Mouse (Mus musculus): ENCODE results near the gene Fmn2. TPM values are rescaled to one million over a fixed set of nuclear protein-coding genes. Genes with fewer than 3 reads are reported as not detected.
A peak's percentile ranks its signal among the peaks of the same experiment; 100 is the strongest.

The Fmn2 gene
- polyA plus RNA-seq, 1 experiment from 2014 or later = 8.3 TPM

- Histone ChIP-seq H3K27me3 (replicated peaks) (no peaks in the 10 kb centered on the region), H3K9me3 (replicated peaks) (no peaks in the 10 kb centered on the region), H3K4me3 (replicated peaks) (no peak overlapping the region), H3K9ac (replicated peaks) (no peak overlapping the region), H3K4me2 (no peak overlapping the region), H3K27ac (replicated peaks) (no peak overlapping the region), H3K4me1 (no peaks in the 10 kb centered on the region), H3K36me3 (peaks cover 9% of the 10 kb centered on the region)
- WGBS = 79% methylated on average over 1 of the region's 1 CpGs
- ATAC-seq (ENCODE audit: low FRiP score) = no peak
These were observed 128.4 kb downstream of the Fmn2 start for GRCm38 (mm10) chr1:174630074-174630473.

- no peaks in the 10 kb centered on the region for H3K27me3 ChIP-seq (replicated peaks)
- H3K9me3 ChIP-seq (replicated peaks) = no peaks in the 10 kb centered on the region
- H3K4me3 ChIP-seq (replicated peaks) = no peak overlapping the region
- H3K9ac ChIP-seq (replicated peaks) = no peak overlapping the region
- ATAC-seq (ENCODE audit: low FRiP score) = no peak
- no peaks in the 10 kb centered on the region for H3K4me1 ChIP-seq
- H3K36me3 ChIP-seq = peaks cover 9% of the 10 kb centered on the region; the same call in 1 of the 2 replicates
- H3K4me2 ChIP-seq = no peak overlapping the region
- no peak overlapping the region for H3K27ac ChIP-seq (replicated peaks)
- WGBS = 95% methylated on average over 4 of the region's 4 CpGs
These were observed 134.7 kb downstream of the Fmn2 start for GRCm38 (mm10) chr1:174636291-174636690.

GRCm38 (mm10) chr1:174637564-174638085 is 136.0 kb downstream of the Fmn2 start:
- no peaks in the 10 kb centered on the region for H3K9me3 ChIP-seq (replicated peaks)
- 0 out of 2 replicates have a peak, but pooled peaks cover under 1% of the 10 kb centered on the region for H3K36me3 ChIP-seq
- 59% methylated on average over 6 of the region's 6 CpGs for WGBS
- ATAC-seq (ENCODE audit: low FRiP score) = no peak
- H3K4me1 ChIP-seq = no peaks in the 10 kb centered on the region
- no peak overlapping the region for H3K27ac ChIP-seq (replicated peaks)
- no peak overlapping the region for H3K9ac ChIP-seq (replicated peaks)
- H3K27me3 ChIP-seq (replicated peaks) = no peaks in the 10 kb centered on the region
- no peak overlapping the region for H3K4me2 ChIP-seq
- no peak overlapping the region for H3K4me3 ChIP-seq (replicated peaks)

- Histone ChIP-seq H3K27me3 (replicated peaks) (no peaks in the 10 kb centered on the region), H3K36me3 (no peaks in the 10 kb centered on the region), H3K4me2 (no peak overlapping the region), H3K4me3 (replicated peaks) (no peak overlapping the region), H3K9ac (replicated peaks) (no peak overlapping the region), H3K27ac (replicated peaks) (no peak overlapping the region), H3K9me3 (replicated peaks) (no peaks in the 10 kb centered on the region), H3K4me1 (no peaks in the 10 kb centered on the region)
- ATAC-seq (ENCODE audit: low FRiP score) = no peak
- WGBS = 96% methylated on average over 1 of the region's 1 CpGs
These were observed 139.3 kb downstream of the Fmn2 start for GRCm38 (mm10) chr1:174640901-174641300.

GRCm38 (mm10) chr1:174643431-174644010 is 141.9 kb downstream of the Fmn2 start:
- no peaks in the 10 kb centered on the region for H3K27me3 ChIP-seq (replicated peaks)
- no peak overlapping the region for H3K4me2 ChIP-seq
- H3K36me3 ChIP-seq = no peaks in the 10 kb centered on the region
- no peak for ATAC-seq (ENCODE audit: low FRiP score)
- no peak overlapping the region for H3K4me3 ChIP-seq (replicated peaks)
- H3K27ac ChIP-seq (replicated peaks) = no peak overlapping the region
- H3K4me1 ChIP-seq = no peaks in the 10 kb centered on the region
- H3K9me3 ChIP-seq (replicated peaks) = 0 out of 2 replicates have a peak, but pooled peaks cover under 1% of the 10 kb centered on the region
- H3K9ac ChIP-seq (replicated peaks) = no peak overlapping the region
- WGBS = 51% methylated on average over 5 of the region's 5 CpGs

GRCm38 (mm10) chr1:174649421-174649826 is 147.8 kb downstream of the Fmn2 start:
- no peak overlapping the region for H3K4me3 ChIP-seq (replicated peaks)
- H3K27me3 ChIP-seq (replicated peaks) = no peaks in the 10 kb centered on the region
- ATAC-seq (ENCODE audit: low FRiP score) = no peak
- no peak overlapping the region for H3K4me2 ChIP-seq
- H3K4me1 ChIP-seq = no peaks in the 10 kb centered on the region
- 49% methylated on average over 11 of the region's 11 CpGs for WGBS
- H3K36me3 ChIP-seq = no peaks in the 10 kb centered on the region
- 0 out of 2 replicates have a peak, but pooled peaks cover 2% of the 10 kb centered on the region for H3K9me3 ChIP-seq (replicated peaks)
- H3K27ac ChIP-seq (replicated peaks) = no peak overlapping the region
- no peak overlapping the region for H3K9ac ChIP-seq (replicated peaks)

- no peak for ATAC-seq (ENCODE audit: low FRiP score)
- 66% methylated on average over 5 of the region's 5 CpGs for WGBS
These were observed 152.9 kb downstream of the Fmn2 start for GRCm38 (mm10) chr1:174654565-174654964.

GRCm38 (mm10) chr1:174655354-174655753 is 153.7 kb downstream of the Fmn2 start:
- WGBS = 52% methylated on average over 9 of the region's 9 CpGs
- no peak for ATAC-seq (ENCODE audit: low FRiP score)
- peaks cover 3% of the 10 kb centered on the region; the same call in 1 of the 2 replicates for H3K4me1 ChIP-seq

More at GRCm38 (mm10) chr1:174654565-174654964, 152.9 kb downstream of the Fmn2 start:
- no peak overlapping the region for H3K4me3 ChIP-seq (replicated peaks)
- no peak overlapping the region for H3K9ac ChIP-seq (replicated peaks)
- H3K4me1 ChIP-seq = peaks cover 3% of the 10 kb centered on the region; the same call in 1 of the 2 replicates
- no peaks in the 10 kb centered on the region for H3K36me3 ChIP-seq
- no peaks in the 10 kb centered on the region for H3K9me3 ChIP-seq (replicated peaks)
- H3K27ac ChIP-seq (replicated peaks) = 0 out of 2 replicates have a peak overlapping the region, but pooled peaks have one; percentile 10
- no peaks in the 10 kb centered on the region for H3K27me3 ChIP-seq (replicated peaks)
- no peak overlapping the region for H3K4me2 ChIP-seq

GRCm38 (mm10) chr1:174656554-174656953 is 154.9 kb downstream of the Fmn2 start:
- no peak for ATAC-seq (ENCODE audit: low FRiP score)
- H3K27ac ChIP-seq (replicated peaks) = no peak overlapping the region
- H3K9ac ChIP-seq (replicated peaks) = no peak overlapping the region
- no peak overlapping the region for H3K4me3 ChIP-seq (replicated peaks)
- 94% methylated on average over 4 of the region's 4 CpGs for WGBS
- H3K4me2 ChIP-seq = no peak overlapping the region
- no peaks in the 10 kb centered on the region for H3K9me3 ChIP-seq (replicated peaks)
- peaks cover 3% of the 10 kb centered on the region; the same call in 1 of the 2 replicates for H3K4me1 ChIP-seq
- no peaks in the 10 kb centered on the region for H3K36me3 ChIP-seq
- H3K27me3 ChIP-seq (replicated peaks) = no peaks in the 10 kb centered on the region

More at GRCm38 (mm10) chr1:174655354-174655753, 153.7 kb downstream of the Fmn2 start:
- Histone ChIP-seq H3K27me3 (replicated peaks) (no peaks in the 10 kb centered on the region), H3K4me2 (no peak overlapping the region), H3K36me3 (no peaks in the 10 kb centered on the region), H3K27ac (replicated peaks) (no peak overlapping the region), H3K9me3 (replicated peaks) (no peaks in the 10 kb centered on the region), H3K9ac (replicated peaks) (no peak overlapping the region), H3K4me3 (replicated peaks) (no peak overlapping the region)

- no peak for ATAC-seq (ENCODE audit: low FRiP score)
- no peaks in the 10 kb centered on the region for H3K9me3 ChIP-seq (replicated peaks)
- no peak overlapping the region for H3K4me3 ChIP-seq (replicated peaks)
- H3K9ac ChIP-seq (replicated peaks) = no peak overlapping the region
- peaks cover 2% of the 10 kb centered on the region; the same call in 1 of the 2 replicates for H3K4me1 ChIP-seq
- H3K4me2 ChIP-seq = no peak overlapping the region
- no peaks in the 10 kb centered on the region for H3K27me3 ChIP-seq (replicated peaks)
- no peak overlapping the region for H3K27ac ChIP-seq (replicated peaks)
- H3K36me3 ChIP-seq = no peaks in the 10 kb centered on the region
- 84% methylated on average over 12 of the region's 12 CpGs for WGBS
These were observed 158.0 kb downstream of the Fmn2 start for GRCm38 (mm10) chr1:174659459-174660223.

GRCm38 (mm10) chr1:174665116-174665515 is 163.5 kb downstream of the Fmn2 start:
- no peak for ATAC-seq (ENCODE audit: low FRiP score)
- Histone ChIP-seq H3K9me3 (replicated peaks) (no peaks in the 10 kb centered on the region), H3K4me2 (no peak overlapping the region), H3K36me3 (no peaks in the 10 kb centered on the region), H3K27me3 (replicated peaks) (no peaks in the 10 kb centered on the region), H3K4me3 (replicated peaks) (no peak overlapping the region), H3K9ac (replicated peaks) (no peak overlapping the region), H3K4me1 (no peaks in the 10 kb centered on the region), H3K27ac (replicated peaks) (no peak overlapping the region)

- Histone ChIP-seq H3K36me3 (no peaks in the 10 kb centered on the region), H3K9ac (replicated peaks) (no peak overlapping the region), H3K27ac (replicated peaks) (no peak overlapping the region), H3K4me3 (replicated peaks) (no peak overlapping the region), H3K4me1 (no peaks in the 10 kb centered on the region), H3K9me3 (replicated peaks) (no peaks in the 10 kb centered on the region), H3K4me2 (no peak overlapping the region), H3K27me3 (replicated peaks) (no peaks in the 10 kb centered on the region)
- WGBS = 32% methylated on average over 1 of the region's 1 CpGs
- ATAC-seq (ENCODE audit: low FRiP score) = no peak
These were observed 167.5 kb downstream of the Fmn2 start for GRCm38 (mm10) chr1:174669132-174669531.
